Mouse (Mus musculus): Measurements from ENCODE around the gene Gfer. TPM values are rescaled to one million over a fixed set of nuclear protein-coding genes. Genes with fewer than 3 reads are reported as not detected.
A peak's percentile ranks its signal among the peaks of the same experiment; 100 is the strongest.

Gene Gfer
- polyA plus RNA-seq, 1 experiment from 2014 or later, result 37.0 TPM

DNA sequence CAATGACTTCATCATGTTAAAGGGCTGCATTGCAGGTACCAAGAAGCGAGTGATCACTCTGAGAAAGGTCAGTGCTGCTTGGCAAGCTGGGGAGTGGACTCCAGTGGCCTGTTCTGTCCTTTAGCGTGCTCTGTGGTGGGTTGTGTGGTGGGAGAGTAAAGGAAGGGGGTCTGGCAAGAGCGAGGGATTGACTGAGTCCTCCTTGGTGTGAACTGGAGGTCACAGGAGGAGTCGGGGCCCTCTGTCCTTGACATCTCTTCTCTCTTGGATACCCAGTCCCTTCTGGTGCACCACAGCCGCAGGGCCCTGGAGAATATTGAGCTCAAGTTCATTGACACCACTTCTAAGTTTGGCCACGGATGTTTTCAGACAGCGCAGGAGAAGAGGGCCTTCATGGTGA is 39.5 kb upstream of the Gfer start:
- Histone ChIP-seq H3K27me3 (ENCODE audit: control insufficient read depth, insufficient read depth, low read length) (no peaks in the 10 kb centered on the region), H3K9me3 (ENCODE audit: control insufficient read depth, low read length) (no peaks in the 10 kb centered on the region), H3K4me1 (ENCODE audit: control insufficient read depth, insufficient read depth, low read length) (peaks cover 5% of the 10 kb centered on the region; the same call in 1 of the 2 replicates), H3K4me2 (ENCODE audit: low read depth, low read length) (peak overlapping the region; percentile 47; the same call in 1 of the 2 replicates), H3K4me3 (ENCODE audit: low read depth, low read length) (no peak overlapping the region), H3K9ac (replicated peaks; ENCODE audit: low read depth, low read length) (no peak overlapping the region), H3K27ac (ENCODE audit: low read depth, low read length) (no peak overlapping the region), H3K36me3 (ENCODE audit: control insufficient read depth, insufficient read depth, low read length) (no peaks in the 10 kb centered on the region)
- WGBS, result 88% methylated on average over 7 of the region's 7 CpGs
- ATAC-seq (ENCODE audit: low read depth), result no peak

DNA sequence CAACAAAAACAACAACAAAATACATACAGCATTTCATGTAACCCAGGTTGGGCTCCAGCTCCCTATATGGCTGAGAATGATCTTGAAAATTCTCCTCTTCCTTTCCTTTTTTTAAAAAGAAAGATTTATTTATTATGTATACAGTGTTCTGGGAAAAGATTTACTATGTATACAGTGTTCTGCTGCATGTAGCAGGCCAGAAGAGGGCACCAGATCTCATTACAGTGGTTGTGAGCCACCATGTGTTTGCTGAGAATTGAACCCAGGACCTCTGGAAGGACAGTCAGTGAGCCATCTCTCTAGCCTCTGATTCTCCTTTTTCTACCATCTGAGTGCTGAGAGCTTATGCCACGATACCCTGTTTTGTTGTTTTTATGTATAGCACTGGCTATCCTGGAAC is 38.6 kb upstream of the Gfer start:
- Histone ChIP-seq H3K4me2 (ENCODE audit: low read depth, low read length) (no peak overlapping the region), H3K27ac (ENCODE audit: low read depth, low read length) (no peak overlapping the region), H3K9ac (replicated peaks; ENCODE audit: low read depth, low read length) (no peak overlapping the region), H3K4me1 (ENCODE audit: control insufficient read depth, insufficient read depth, low read length) (peaks cover 5% of the 10 kb centered on the region; the same call in 1 of the 2 replicates), H3K36me3 (ENCODE audit: control insufficient read depth, insufficient read depth, low read length) (no peaks in the 10 kb centered on the region), H3K27me3 (ENCODE audit: control insufficient read depth, insufficient read depth, low read length) (no peaks in the 10 kb centered on the region), H3K4me3 (ENCODE audit: low read depth, low read length) (no peak overlapping the region), H3K9me3 (ENCODE audit: control insufficient read depth, low read length) (no peaks in the 10 kb centered on the region)
- 75% methylated on average over 1 of the region's 1 CpGs for WGBS
- ATAC-seq (ENCODE audit: low read depth), result no peak

DNA sequence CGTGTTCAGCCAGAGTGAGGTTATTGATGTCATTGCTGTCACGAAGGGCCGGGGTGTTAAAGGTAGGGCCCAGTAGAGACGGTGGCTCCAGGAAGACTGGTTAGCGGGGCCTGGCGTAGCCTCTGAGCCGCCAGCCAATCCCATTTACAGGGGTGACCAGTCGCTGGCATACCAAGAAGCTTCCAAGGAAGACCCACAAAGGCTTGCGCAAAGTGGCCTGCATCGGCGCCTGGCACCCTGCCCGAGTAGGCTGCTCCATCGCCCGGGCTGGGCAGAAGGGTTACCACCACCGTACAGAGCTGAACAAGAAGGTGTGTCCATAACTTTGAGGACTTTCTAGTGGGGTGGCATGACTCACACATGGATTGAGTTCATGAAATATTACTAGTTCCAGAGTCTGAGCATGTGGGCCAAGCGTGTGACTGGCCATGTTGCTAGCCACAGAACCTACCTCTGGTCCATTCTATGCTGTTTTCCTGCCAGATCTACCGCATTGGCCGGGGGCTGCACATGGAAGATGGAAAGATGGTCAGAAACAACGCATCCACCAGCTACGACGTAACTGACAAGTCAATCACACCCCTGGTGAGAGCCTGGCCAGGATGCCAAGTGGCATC is 37.6 kb upstream of the Gfer start:
- ATAC-seq (ENCODE audit: low read depth), result no peak
- Histone ChIP-seq H3K9ac (replicated peaks; ENCODE audit: low read depth, low read length) (no peak overlapping the region), H3K4me3 (ENCODE audit: low read depth, low read length) (no peak overlapping the region), H3K9me3 (ENCODE audit: control insufficient read depth, low read length) (no peaks in the 10 kb centered on the region), H3K27me3 (ENCODE audit: control insufficient read depth, insufficient read depth, low read length) (no peaks in the 10 kb centered on the region), H3K4me1 (ENCODE audit: control insufficient read depth, insufficient read depth, low read length) (peaks cover 5% of the 10 kb centered on the region; the same call in 1 of the 2 replicates), H3K27ac (ENCODE audit: low read depth, low read length) (no peak overlapping the region), H3K36me3 (ENCODE audit: control insufficient read depth, insufficient read depth, low read length) (no peaks in the 10 kb centered on the region), H3K4me2 (ENCODE audit: low read depth, low read length) (no peak overlapping the region)
- WGBS, result 92% methylated on average over 21 of the region's 21 CpGs

DNA sequence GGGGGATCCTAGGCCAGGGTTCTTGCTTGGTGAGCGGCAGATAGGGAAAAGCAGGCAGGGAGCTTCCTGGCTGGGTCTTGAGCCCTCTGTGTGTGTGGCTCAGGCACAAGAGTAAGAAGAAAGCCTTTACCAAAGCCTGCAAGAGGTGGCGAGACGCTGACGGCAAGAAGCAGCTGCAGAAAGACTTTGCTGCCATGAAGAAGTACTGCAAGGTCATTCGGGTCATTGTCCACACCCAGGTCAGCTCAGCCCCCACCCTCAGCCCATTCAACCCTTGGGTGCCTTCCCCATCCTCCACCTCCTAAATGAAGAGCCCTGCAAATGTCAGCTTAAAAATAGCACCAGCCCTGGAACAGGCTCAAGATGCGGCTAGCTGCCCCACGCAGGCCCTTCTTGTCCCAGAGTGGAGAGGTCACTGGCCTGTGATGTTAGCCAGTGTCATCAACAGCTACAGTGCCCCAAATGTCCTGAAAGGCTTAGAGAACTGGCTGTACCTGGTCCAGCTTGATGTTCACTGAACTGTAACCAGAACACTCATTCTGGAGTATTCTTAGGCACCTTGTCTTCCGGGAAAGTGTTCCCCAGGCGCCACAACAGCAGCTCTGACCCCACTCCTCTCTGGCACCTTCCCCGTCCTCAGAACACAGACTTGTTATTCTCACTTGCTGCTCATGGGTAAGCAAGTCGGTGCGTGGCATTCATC is 36.4 kb upstream of the Gfer start:
- Histone ChIP-seq H3K27me3 (ENCODE audit: control insufficient read depth, insufficient read depth, low read length) (no peaks in the 10 kb centered on the region), H3K9ac (replicated peaks; ENCODE audit: low read depth, low read length) (no peak overlapping the region), H3K4me3 (ENCODE audit: low read depth, low read length) (no peak overlapping the region), H3K27ac (ENCODE audit: low read depth, low read length) (no peak overlapping the region), H3K4me2 (ENCODE audit: low read depth, low read length) (no peak overlapping the region), H3K4me1 (ENCODE audit: control insufficient read depth, insufficient read depth, low read length) (peaks cover 5% of the 10 kb centered on the region; the same call in 1 of the 2 replicates), H3K9me3 (ENCODE audit: control insufficient read depth, low read length) (no peaks in the 10 kb centered on the region), H3K36me3 (ENCODE audit: control insufficient read depth, insufficient read depth, low read length) (no peaks in the 10 kb centered on the region)
- ATAC-seq (ENCODE audit: low read depth), result no peak
- 82% methylated on average over 9 of the region's 12 CpGs for WGBS

DNA sequence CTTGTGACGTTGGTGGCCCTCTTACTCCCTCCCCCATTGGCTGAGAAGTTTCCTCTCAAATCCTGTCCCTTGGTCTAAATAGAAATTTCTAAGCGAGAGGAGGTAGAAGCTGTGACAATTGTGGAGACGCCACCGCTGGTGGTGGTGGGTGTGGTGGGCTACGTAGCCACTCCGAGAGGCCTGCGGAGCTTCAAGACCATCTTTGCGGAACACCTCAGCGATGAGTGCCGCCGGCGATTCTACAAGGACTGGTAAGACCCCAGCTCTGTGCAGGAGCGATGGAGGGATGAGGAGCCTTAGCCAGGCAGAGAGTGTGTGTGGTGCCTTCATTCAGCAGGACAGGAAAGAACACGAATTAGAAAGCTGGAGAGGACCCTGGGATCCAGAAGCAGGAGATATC is 34.8 kb upstream of the Gfer start:
- Histone ChIP-seq H3K4me2 (ENCODE audit: low read depth, low read length) (no peak overlapping the region), H3K36me3 (ENCODE audit: control insufficient read depth, insufficient read depth, low read length) (no peaks in the 10 kb centered on the region), H3K4me1 (ENCODE audit: control insufficient read depth, insufficient read depth, low read length) (0 out of 2 replicates have a peak, but pooled peaks cover 1% of the 10 kb centered on the region), H3K4me3 (ENCODE audit: low read depth, low read length) (no peak overlapping the region), H3K27me3 (ENCODE audit: control insufficient read depth, insufficient read depth, low read length) (no peaks in the 10 kb centered on the region), H3K9me3 (ENCODE audit: control insufficient read depth, low read length) (no peaks in the 10 kb centered on the region), H3K27ac (ENCODE audit: low read depth, low read length) (no peak overlapping the region), H3K9ac (replicated peaks; ENCODE audit: low read depth, low read length) (no peak overlapping the region)
- 81% methylated on average over 14 of the region's 14 CpGs for WGBS
- ATAC-seq (ENCODE audit: low read depth), result no peak

DNA sequence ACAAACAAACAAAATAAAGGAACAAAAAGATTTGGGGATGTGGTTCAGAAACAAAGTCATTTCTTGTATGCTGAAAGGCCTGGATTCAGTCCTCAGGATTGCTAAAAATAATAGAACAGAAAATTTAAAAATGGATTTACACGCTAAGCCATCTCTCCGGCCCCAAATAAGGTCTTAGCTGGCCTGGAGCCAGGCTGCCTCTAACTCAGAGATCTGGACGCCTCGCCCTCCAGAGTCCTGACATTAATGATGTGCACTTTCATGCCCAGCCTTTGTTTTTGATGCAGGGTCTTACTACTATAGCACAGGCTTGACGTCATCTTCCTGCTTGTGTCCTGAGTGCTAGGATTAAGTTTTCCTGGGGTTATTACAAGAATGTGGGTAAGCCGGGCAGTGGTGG is 33.1 kb upstream of the Gfer start:
- 82% methylated on average over 6 of the region's 6 CpGs for WGBS
- H3K36me3 ChIP-seq (ENCODE audit: control insufficient read depth, insufficient read depth, low read length), result no peaks in the 10 kb centered on the region

DNA sequence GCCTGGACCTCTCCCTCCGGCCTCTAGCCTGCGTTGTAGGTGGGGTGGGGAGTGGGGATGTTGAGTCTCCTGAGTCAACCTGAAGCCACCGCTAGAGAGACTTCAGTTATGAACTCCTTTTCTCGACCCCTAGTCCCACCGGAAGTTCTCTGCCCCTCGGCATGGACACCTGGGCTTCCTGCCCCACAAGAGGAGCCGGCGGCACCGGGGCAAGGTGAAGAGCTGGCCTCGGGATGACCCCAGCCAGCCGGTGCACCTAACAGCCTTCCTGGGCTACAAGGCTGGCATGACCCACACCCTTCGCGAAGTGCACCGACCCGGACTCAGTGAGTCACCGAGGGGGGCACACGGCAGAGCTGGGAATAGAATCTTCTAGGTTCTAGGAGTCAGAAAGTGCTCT is 32.2 kb upstream of the Gfer start:
- ATAC-seq (ENCODE audit: low read depth), result no peak

More for the DNA sequence above, 33.1 kb upstream of the Gfer start:
- Histone ChIP-seq H3K4me2 (ENCODE audit: low read depth, low read length) (no peak overlapping the region), H3K9ac (replicated peaks; ENCODE audit: low read depth, low read length) (no peak overlapping the region), H3K27me3 (ENCODE audit: control insufficient read depth, insufficient read depth, low read length) (no peaks in the 10 kb centered on the region), H3K27ac (ENCODE audit: low read depth, low read length) (no peak overlapping the region), H3K4me3 (ENCODE audit: low read depth, low read length) (no peak overlapping the region), H3K9me3 (ENCODE audit: control insufficient read depth, low read length) (no peaks in the 10 kb centered on the region), H3K4me1 (ENCODE audit: control insufficient read depth, insufficient read depth, low read length) (no peaks in the 10 kb centered on the region)
- no peak for ATAC-seq (ENCODE audit: low read depth)

DNA sequence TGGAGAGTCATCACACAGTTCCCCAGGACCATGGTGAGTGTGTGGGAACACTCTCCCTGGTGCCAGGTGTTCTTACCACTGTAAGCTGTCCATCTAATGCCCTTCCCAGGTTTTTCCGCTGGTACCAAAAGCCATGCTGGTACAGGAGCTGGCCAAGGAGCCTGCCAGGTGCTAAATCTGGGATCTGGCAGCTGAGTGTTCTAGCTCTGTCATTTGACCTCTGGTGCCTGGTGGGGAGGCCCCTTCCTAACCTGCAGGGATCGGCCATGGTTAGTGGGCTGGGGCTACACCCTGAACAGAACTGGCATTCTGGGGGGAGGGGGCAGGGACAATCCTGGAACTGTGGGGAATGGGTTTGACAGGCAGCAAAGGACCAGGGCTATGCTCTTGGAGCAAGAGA is 31.7 kb upstream of the Gfer start, which contains the start of gene Rpl3l:
Gene Rpl3l (plus strand): TSS at position 203 of the 400 bp plus-strand sequence.
- Histone ChIP-seq H3K4me1 (ENCODE audit: control insufficient read depth, insufficient read depth, low read length) (peaks cover 11% of the 10 kb centered on the region), H3K9me3 (ENCODE audit: control insufficient read depth, low read length) (no peaks in the 10 kb centered on the region), H3K9ac (replicated peaks; ENCODE audit: low read depth, low read length) (no peak within 1 kb of the TSS), H3K36me3 (ENCODE audit: control insufficient read depth, insufficient read depth, low read length) (no peaks in the 10 kb centered on the region), H3K27me3 (ENCODE audit: control insufficient read depth, insufficient read depth, low read length) (no peaks in the 10 kb centered on the region), H3K27ac (ENCODE audit: low read depth, low read length) (no peak within 1 kb of the TSS), H3K4me2 (ENCODE audit: low read depth, low read length) (no peak within 1 kb of the TSS), H3K4me3 (ENCODE audit: low read depth, low read length) (no peak within 1 kb of the TSS)
- ATAC-seq (ENCODE audit: low read depth), result no peak
- WGBS, result 81% methylated on average over 2 of the region's 2 CpGs

More for the DNA sequence above, 32.2 kb upstream of the Gfer start:
- no peak overlapping the region for H3K27ac ChIP-seq (ENCODE audit: low read depth, low read length)
- peaks cover 5% of the 10 kb centered on the region for H3K4me1 ChIP-seq (ENCODE audit: control insufficient read depth, insufficient read depth, low read length)
- H3K36me3 ChIP-seq (ENCODE audit: control insufficient read depth, insufficient read depth, low read length), result no peaks in the 10 kb centered on the region
- no peaks in the 10 kb centered on the region for H3K27me3 ChIP-seq (ENCODE audit: control insufficient read depth, insufficient read depth, low read length)
- no peak overlapping the region for H3K4me2 ChIP-seq (ENCODE audit: low read depth, low read length)
- no peak overlapping the region for H3K9ac ChIP-seq (replicated peaks; ENCODE audit: low read depth, low read length)
- no peaks in the 10 kb centered on the region for H3K9me3 ChIP-seq (ENCODE audit: control insufficient read depth, low read length)
- H3K4me3 ChIP-seq (ENCODE audit: low read depth, low read length), result no peak overlapping the region
- 71% methylated on average over 17 of the region's 17 CpGs for WGBS

DNA sequence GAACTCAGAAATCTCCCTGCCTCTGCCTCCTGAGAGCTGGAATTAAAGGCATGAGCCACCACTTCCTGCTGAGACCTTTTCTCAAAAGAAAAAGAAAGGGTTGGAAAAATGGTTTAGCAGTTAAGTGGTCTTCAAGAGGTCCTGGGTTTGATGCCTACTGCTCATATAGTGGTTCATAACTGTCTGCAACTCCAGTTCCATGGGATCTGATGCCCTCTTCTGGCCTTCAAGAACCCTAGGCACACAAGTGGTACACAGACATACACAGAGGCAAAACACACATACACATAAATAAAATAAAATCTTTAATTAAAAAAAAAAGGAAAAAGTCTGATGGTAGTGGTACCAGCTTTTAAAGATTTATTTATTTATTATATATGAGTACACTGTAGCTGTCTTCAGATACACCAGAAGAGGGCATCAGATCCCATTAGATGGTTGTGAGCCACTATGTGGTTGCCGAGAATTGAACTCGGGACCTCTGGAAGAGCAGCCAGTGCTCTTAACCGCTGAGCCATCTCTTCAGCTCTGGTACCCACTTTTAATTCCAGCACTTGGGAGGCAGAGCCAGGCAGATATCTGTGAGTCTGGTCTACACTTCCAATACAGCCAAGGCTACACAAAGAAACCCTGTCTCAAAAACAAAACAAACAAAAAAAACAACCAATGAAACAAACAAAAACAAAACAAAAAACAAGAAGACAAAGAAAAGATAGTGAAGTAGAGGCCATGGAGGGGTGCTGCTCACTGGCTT is 29.9 kb upstream of the Gfer start:
- no peak overlapping the region for H3K9ac ChIP-seq (replicated peaks; ENCODE audit: low read depth, low read length)
- no peaks in the 10 kb centered on the region for H3K9me3 ChIP-seq (ENCODE audit: control insufficient read depth, low read length)
- H3K4me3 ChIP-seq (ENCODE audit: low read depth, low read length), result no peak overlapping the region
- peaks cover 24% of the 10 kb centered on the region for H3K4me1 ChIP-seq (ENCODE audit: control insufficient read depth, insufficient read depth, low read length)
- no peak overlapping the region for H3K4me2 ChIP-seq (ENCODE audit: low read depth, low read length)
- H3K27me3 ChIP-seq (ENCODE audit: control insufficient read depth, insufficient read depth, low read length), result no peaks in the 10 kb centered on the region
- peaks cover 14% of the 10 kb centered on the region for H3K36me3 ChIP-seq (ENCODE audit: control insufficient read depth, insufficient read depth, low read length)
- H3K27ac ChIP-seq (ENCODE audit: low read depth, low read length), result no peak overlapping the region
- 74% methylated on average over 3 of the region's 3 CpGs for WGBS
- ATAC-seq (ENCODE audit: low read depth), result no peak

Data from neural tube, embryonic 14.5 days (tissue).